In genomic region chr9:98380593-98380992, GRCm38 (mm10) we compare ENCODE assay signal across 22 mouse cellular contexts. TPM values are rescaled to one million over a fixed set of nuclear protein-coding genes. Genes with fewer than 3 reads are reported as not detected.
DNase-seq lines count a peak whose midpoint lies in the region; ATAC-seq and TF ChIP-seq lines count a peak whose summit lies in the region.
"Had no signal": no experiment of that assay in that cellular context is flagged by ENCODE, and none has a peak within 500 bp of the region (broad histone marks: within the 10 kb centered on the region; RNA-seq: fewer than 3 reads in every experiment).

No protein-coding gene starts in this region.

- no peaks in the 10 kb centered on the region for H3K4me1 ChIP-seq in liver, embryonic 11.5 days (replicated peaks; ENCODE audit: control insufficient read depth, insufficient read depth, low read length)
- H3K4me1 ChIP-seq in liver, embryonic 14.5 days (replicated peaks; ENCODE audit: control insufficient read depth in 2 of 2, insufficient read depth in 2 of 2, low read length in 1 of 2), result no peaks in the 10 kb centered on the region; a peak in 1 of 4 replicates
- H3K4me1 ChIP-seq: heart, embryonic 10.5 days; heart, embryonic 15.5 days had no signal

- H3K9ac ChIP-seq in liver, embryonic 11.5 days (ENCODE audit: low read depth, low read length), result no peak overlapping the region
- H3K9ac ChIP-seq in liver, embryonic 14.5 days (replicated peaks), result no peak overlapping the region
- H3K9ac ChIP-seq: heart, embryonic 15.5 days; hindbrain, embryonic 14.5 days had no signal

- no peak for DNase-seq in liver, embryonic 11.5 days (ENCODE audit: low spot score)
- DNase-seq in liver, result no peak
- DNase-seq in liver, embryonic 14.5 days (ENCODE audit: low read depth in 3 of 3, low spot score in 3 of 3), result no peak
- no peak for DNase-seq in embryo, embryonic 10.5 days (ENCODE audit: low spot score)
- DNase-seq in kidney, adult 9 months, result no peak
- no peak for DNase-seq in gastrocnemius, postnatal 25 days
- DNase-seq: adrenal gland, adult 8-10 months; adrenal gland, postnatal 36 days; cerebellum, adult 2 months; cerebellum, postnatal 14 days; gastrocnemius, adult 2 months; gastrocnemius, postnatal 36 days; heart, adult 18-20 months; heart, postnatal 14 days had no signal

- no peaks in the 10 kb centered on the region for H3K36me3 ChIP-seq in liver, embryonic 11.5 days (ENCODE audit: control insufficient read depth, insufficient read depth, low read length)
- H3K36me3 ChIP-seq in liver, embryonic 14.5 days (replicated peaks; ENCODE audit: control insufficient read depth, insufficient read depth, low read depth), result no peaks in the 10 kb centered on the region
- H3K36me3 ChIP-seq: embryonic facial prominence, embryonic 10.5 days; forebrain, embryonic 10.5 days; heart, embryonic 10.5 days; heart, embryonic 15.5 days had no signal

- ATAC-seq in liver, embryonic 11.5 days (replicated peaks; ENCODE audit: low FRiP score), result peak; percentile 61; the same call in 1 of the 2 replicates
- ATAC-seq in liver, embryonic 14.5 days (ENCODE audit: insufficient read depth), result peak; percentile 62
- ATAC-seq in megakaryocyte progenitor cell, adult 5-6 weeks (replicated peaks; ENCODE audit: poor library complexity), result peak; percentile 39; the same call in 1 of the 2 replicates
- ATAC-seq: forebrain, embryonic 14.5 days had no signal

- H3K4me2 ChIP-seq in liver, embryonic 11.5 days, result no peak overlapping the region
- H3K4me2 ChIP-seq in liver, embryonic 14.5 days (ENCODE audit: low read depth), result no peak overlapping the region
- H3K4me2 ChIP-seq: heart, embryonic 15.5 days; hindbrain, embryonic 14.5 days had no signal

- no peak overlapping the region for H3K27ac ChIP-seq in liver, embryonic 11.5 days (ENCODE audit: low read depth, low read length)
- no peak overlapping the region for H3K27ac ChIP-seq in liver, embryonic 14.5 days
- H3K27ac ChIP-seq: embryonic facial prominence, embryonic 10.5 days; forebrain, embryonic 10.5 days; gastrocnemius, adult 2 months; heart, embryonic 10.5 days; heart, embryonic 15.5 days; hindbrain, embryonic 14.5 days had no signal

- no peak overlapping the region for H3K4me3 ChIP-seq in liver, embryonic 11.5 days (ENCODE audit: low read depth, low read length)
- H3K4me3 ChIP-seq in liver, embryonic 14.5 days (ENCODE audit: insufficient read depth in 1 of 2, low read depth in 2 of 2, low read length in 2 of 2), result no peak overlapping the region
- H3K4me3 ChIP-seq: embryonic facial prominence, embryonic 10.5 days; erythroblast, embryonic 14.5 days; forebrain, embryonic 10.5 days; gastrocnemius, adult 2 months; heart, embryonic 10.5 days; heart, embryonic 15.5 days had no signal

- no peak for TF ChIP-seq CTCF in liver, embryonic 14.5 days (IDR thresholded peaks at IDR 0.05; ENCODE audit: low read depth)

- WGBS in liver, embryonic 11.5 days, result 69% methylated on average over 9 of the region's 9 CpGs
- WGBS in liver, embryonic 14.5 days (ENCODE audit: insufficient replicate concordance), result 65% methylated on average over 9 of the region's 9 CpGs

- H3K27me3 ChIP-seq in liver, embryonic 11.5 days (replicated peaks; ENCODE audit: control insufficient read depth, insufficient read depth, low read length), result no peaks in the 10 kb centered on the region
- H3K27me3 ChIP-seq in liver, embryonic 14.5 days (ENCODE audit: control insufficient read depth, insufficient read depth, low read length), result no peaks in the 10 kb centered on the region
- H3K27me3 ChIP-seq: heart, embryonic 15.5 days had no signal

- H3K9me3 ChIP-seq in liver, embryonic 11.5 days (ENCODE audit: control insufficient read depth, low read length), result no peaks in the 10 kb centered on the region
- no peaks in the 10 kb centered on the region for H3K9me3 ChIP-seq in liver, embryonic 14.5 days (ENCODE audit: control insufficient read depth, low read length)
- H3K9me3 ChIP-seq: forebrain, embryonic 10.5 days; heart, embryonic 10.5 days; heart, embryonic 15.5 days had no signal

- no peak for TF ChIP-seq EP300 in liver, embryonic 14.5 days (IDR thresholded peaks at IDR 0.05; ENCODE audit: low read depth)

RNA-seq across cellular contexts. Expression of gene Rbp1, which starts 42.2 kb away (rescaled TPM):
- 49.7 and 54.1 TPM in 2 replicates for polyA plus RNA-seq in liver, embryonic 11.5 days (2014; fragmentation: Nextera tagmentation; extraction: Ambion mirVana)
- 19.1 and 32.0 TPM in 2 replicates for polyA plus RNA-seq in liver, embryonic 14.5 days (2012; rRNA removed)
- polyA plus RNA-seq in liver, embryonic 14.5 days (2014; fragmentation: Nextera tagmentation; extraction: Ambion mirVana), result 34.1 and 35.5 TPM in 2 replicates
- total RNA-seq in megakaryocyte progenitor cell, adult 5-6 weeks (2015), result 0.95 and 1.8 TPM in 2 replicates
- total RNA-seq in megakaryocyte progenitor cell, adult 5-6 weeks (2017), result 0.21 and 0.95 TPM in 2 replicates
- total RNA-seq in gastrocnemius, postnatal 25 days (2021), result 1 to 10 TPM; 1.8 to 3.0 TPM
